Mouse (Mus musculus) cortical plate, adult 2 months (tissue): ENCODE data around the gene Rheb.

Experiments used
- CTCF ChIP-seq: fragments of 200-500 bp; IDR thresholded peaks from 2 replicates; pipeline ENCODE4 v1.5.1; 2011; ENCODE audit warnings: mild to moderate bottlenecking, control low read depth, low read length; ENCODE audit not compliant: insufficient read depth; ENCODE audit errors: extremely low read depth
- POLR2A ChIP-seq: fragments of 200-500 bp; IDR thresholded peaks from 2 replicates; pipeline ENCODE4 v1.6.1; 2011; ENCODE audit warnings: mild to moderate bottlenecking, low read length, control low read depth; ENCODE audit not compliant: insufficient read depth; ENCODE audit errors: extremely low read depth

- no peak for TF ChIP-seq CTCF
- no peak for TF ChIP-seq POLR2A
Observed at GRCm38 (mm10) chr5:24823864-24824405, 18.5 kb downstream of the Rheb start.
